Mouse (Mus musculus) lung, embryonic 14.5 days (tissue): Measurements from ENCODE around the gene Cd5. TPM values are rescaled to one million over a fixed set of nuclear protein-coding genes. Genes with fewer than 3 reads are reported as not detected.

ENCODE experiments used
- ATAC-seq: fragments of 200-750 bp; cut with Nextera tagmentation; 2 replicates; pipeline ENCODE4 v1.8.0; 2017; ENCODE audit warnings: mild to moderate bottlenecking, moderate TSS enrichment, moderate library complexity; ENCODE audit not compliant: insufficient read depth
- DNase-seq: peaks from one replicate; pipeline ENCODE4 v3.0.0-alpha.2; 2015
- H3K27ac ChIP-seq: fragments of 300-500 bp; sonication (generic); 2 replicates; pipeline ENCODE4 v1.5.1; 2014; ENCODE audit warnings: low read depth, mild to moderate bottlenecking, moderate library complexity
- H3K27me3 ChIP-seq: fragments of 300-500 bp; sonication (generic); 2 replicates; pipeline ENCODE4 v1.6.1; 2014; ENCODE audit warnings: low read length, control low read depth; ENCODE audit not compliant: insufficient read depth
- H3K36me3 ChIP-seq: fragments of 300-500 bp; sonication (generic); 2 replicates; pipeline ENCODE4 v1.6.1; 2014; ENCODE audit warnings: control low read depth; ENCODE audit not compliant: insufficient read depth
- H3K4me1 ChIP-seq: fragments of 300-500 bp; sonication (generic); 2 replicates; pipeline ENCODE4 v1.6.1; 2014; ENCODE audit warnings: antibody characterized with exemption, control low read depth; ENCODE audit not compliant: insufficient read depth
- H3K4me2 ChIP-seq: fragments of 300-500 bp; sonication (generic); 2 replicates; pipeline ENCODE4 v1.6.1; 2014; ENCODE audit warnings: mild to moderate bottlenecking
- H3K4me3 ChIP-seq: fragments of 300-500 bp; sonication (generic); 2 replicates; pipeline ENCODE4 v1.5.1; 2014; ENCODE audit warnings: low read depth, low read length
- H3K9ac ChIP-seq: fragments of 300-500 bp; sonication (generic); 2 replicates; pipeline ENCODE4 v1.6.1; 2014
- H3K9me3 ChIP-seq: fragments of 300-500 bp; sonication (generic); 2 replicates; pipeline ENCODE4 v1.6.1; 2016; ENCODE audit warnings: low read depth, low read length, control low read depth
- CTCF ChIP-seq: IDR thresholded peaks from 2 replicates; pipeline ENCODE4 v1.5.1; 2016; ENCODE audit warnings: antibody characterized with exemption, low read depth
- WGBS: fragments of 180-500 bp; shearing (Covaris S2); extraction: QIAGEN DNeasy Blood & Tissue Kit; methylation state at CpG from one replicate; pipeline ENCODE4 v1.1.7; 2014; 5-methylcytosine and 5-hydroxymethylcytosine counted together
- polyA plus RNA-seq: library from polyadenylated mRNA; unstranded; fragments of >200 nt; fragmentation: Nextera tagmentation; extraction: Ambion mirVana; gene quantifications from 2 replicates; pipeline ENCODE4 v1.2.1, GENCODE M21; 2014

Cd5 gene
- polyA plus RNA-seq, 1 experiment from 2014 or later = 0.63 TPM

- no peak overlapping the region for H3K9ac ChIP-seq
- 92% methylated on average over 7 of the region's 7 CpGs for WGBS
- TF ChIP-seq CTCF = no peak
- H3K27me3 ChIP-seq = no peaks in the 10 kb centered on the region
- no peak for DNase-seq
- H3K4me2 ChIP-seq = no peak overlapping the region
- ATAC-seq = no peak
- H3K4me1 ChIP-seq = no peaks in the 10 kb centered on the region
- peaks cover 45% of the 10 kb centered on the region for H3K36me3 ChIP-seq
- no peak overlapping the region for H3K4me3 ChIP-seq
- no peaks in the 10 kb centered on the region for H3K9me3 ChIP-seq
- H3K27ac ChIP-seq = no peak overlapping the region
Measured at GRCm38 (mm10) chr19:10712194-10712593, 26.6 kb downstream of the Cd5 start.

GRCm38 (mm10) chr19:10710751-10711150 lies 28.1 kb downstream of the Cd5 start:
- WGBS = 92% methylated on average over 4 of the region's 4 CpGs
- Histone ChIP-seq H3K4me2 (no peak overlapping the region), H3K9me3 (no peaks in the 10 kb centered on the region), H3K27me3 (no peaks in the 10 kb centered on the region), H3K36me3 (peaks cover 52% of the 10 kb centered on the region), H3K9ac (no peak overlapping the region), H3K27ac (no peak overlapping the region), H3K4me1 (no peaks in the 10 kb centered on the region), H3K4me3 (no peak overlapping the region)
- DNase-seq (no peak), ATAC-seq (no peak)
- TF ChIP-seq CTCF = no peak

GRCm38 (mm10) chr19:10710088-10710511 lies 28.7 kb downstream of the Cd5 start:
- peak; percentile 77 for TF ChIP-seq CTCF
- H3K4me1 ChIP-seq = no peaks in the 10 kb centered on the region
- 78% methylated on average over 9 of the region's 9 CpGs for WGBS
- H3K27me3 ChIP-seq = no peaks in the 10 kb centered on the region
- peak; percentile 76 for DNase-seq
- no peak overlapping the region for H3K4me2 ChIP-seq
- peaks cover 52% of the 10 kb centered on the region for H3K36me3 ChIP-seq
- 0 out of 2 replicates have a peak overlapping the region, but pooled peaks have one; percentile 31 for H3K27ac ChIP-seq
- H3K4me3 ChIP-seq = no peak overlapping the region
- H3K9me3 ChIP-seq = no peaks in the 10 kb centered on the region
- no peak overlapping the region for H3K9ac ChIP-seq
- peak; percentile 42; the same call in 1 of the 2 replicates for ATAC-seq

- H3K4me1 ChIP-seq = no peaks in the 10 kb centered on the region
- 22% methylated on average over 8 of the region's 8 CpGs for WGBS
- no peak overlapping the region; the same call in 1 of the 2 replicates for H3K9ac ChIP-seq
- no peaks in the 10 kb centered on the region for H3K9me3 ChIP-seq
- peak; percentile 88 for ATAC-seq
- H3K4me2 ChIP-seq = no peak overlapping the region
- peaks cover 52% of the 10 kb centered on the region for H3K36me3 ChIP-seq
- DNase-seq = peak; percentile 97
- no peaks in the 10 kb centered on the region for H3K27me3 ChIP-seq
- no peak overlapping the region for H3K4me3 ChIP-seq
- 0 out of 2 replicates have a peak overlapping the region, but pooled peaks have one; percentile 31 for H3K27ac ChIP-seq
- TF ChIP-seq CTCF = peak; percentile 99
Measured at GRCm38 (mm10) chr19:10709360-10710087, 29.3 kb downstream of the Cd5 start.

GRCm38 (mm10) chr19:10708900-10709299 lies 29.9 kb downstream of the Cd5 start:
- TF ChIP-seq CTCF = no peak
- 65% methylated on average over 6 of the region's 6 CpGs for WGBS
- no peaks in the 10 kb centered on the region for H3K27me3 ChIP-seq
- H3K27ac ChIP-seq = no peak overlapping the region
- no peaks in the 10 kb centered on the region for H3K4me1 ChIP-seq
- no peak for ATAC-seq
- H3K4me3 ChIP-seq = no peak overlapping the region
- H3K36me3 ChIP-seq = peaks cover 48% of the 10 kb centered on the region
- no peaks in the 10 kb centered on the region for H3K9me3 ChIP-seq
- DNase-seq = no peak
- H3K9ac ChIP-seq = no peak overlapping the region; the same call in 1 of the 2 replicates
- no peak overlapping the region for H3K4me2 ChIP-seq

GRCm38 (mm10) chr19:10707881-10708280 lies 30.9 kb downstream of the Cd5 start:
- ATAC-seq = no peak

GRCm38 (mm10) chr19:10707087-10707875 lies 31.5 kb downstream of the Cd5 start:
- WGBS = 70% methylated on average over 13 of the region's 13 CpGs
- no peak for ATAC-seq
- H3K9ac ChIP-seq = no peak overlapping the region
- H3K9me3 ChIP-seq = no peaks in the 10 kb centered on the region
- no peak for DNase-seq
- H3K4me1 ChIP-seq = no peaks in the 10 kb centered on the region
- no peak overlapping the region for H3K27ac ChIP-seq
- no peak for TF ChIP-seq CTCF
- no peaks in the 10 kb centered on the region for H3K27me3 ChIP-seq
- H3K4me3 ChIP-seq = no peak overlapping the region
- H3K36me3 ChIP-seq = peaks cover 32% of the 10 kb centered on the region
- no peak overlapping the region for H3K4me2 ChIP-seq

More at GRCm38 (mm10) chr19:10707881-10708280, 30.9 kb downstream of the Cd5 start:
- Histone ChIP-seq H3K4me1 (no peaks in the 10 kb centered on the region), H3K9me3 (no peaks in the 10 kb centered on the region), H3K27me3 (no peaks in the 10 kb centered on the region), H3K27ac (no peak overlapping the region), H3K9ac (no peak overlapping the region), H3K4me2 (no peak overlapping the region), H3K36me3 (peaks cover 38% of the 10 kb centered on the region), H3K4me3 (no peak overlapping the region)
- no peak for TF ChIP-seq CTCF
- DNase-seq = no peak
- 81% methylated on average over 1 of the region's 1 CpGs for WGBS
